Mouse (Mus musculus) limb, embryonic 15.5 days (tissue): ENCODE measurements around the gene Snx1. TPM values are rescaled to one million over a fixed set of nuclear protein-coding genes. Genes with fewer than 3 reads are reported as not detected.

Experiments
- ATAC-seq: fragments of 200-750 bp; cut with Nextera tagmentation; 2 replicates; pipeline ENCODE4 v1.8.0; 2017; ENCODE audit warnings: low read depth, moderate TSS enrichment; ENCODE audit not compliant: insufficient number of reproducible peaks, low FRiP score, low TSS enrichment
- H3K27ac ChIP-seq: fragments of 300-500 bp; sonication (generic); 2 replicates; pipeline ENCODE4 v1.5.1; 2015; ENCODE audit warnings: moderate library complexity, mild to moderate bottlenecking, inconsistent platforms
- H3K27me3 ChIP-seq: fragments of 300-500 bp; sonication (generic); 2 replicates; pipeline ENCODE4 v1.6.1; 2015; ENCODE audit warnings: inconsistent platforms
- H3K36me3 ChIP-seq: fragments of 300-500 bp; sonication (generic); 2 replicates; pipeline ENCODE4 v1.6.1; 2015; ENCODE audit warnings: inconsistent platforms
- H3K4me1 ChIP-seq: fragments of 300-500 bp; sonication (generic); 2 replicates; pipeline ENCODE4 v1.6.1; 2015; ENCODE audit warnings: inconsistent platforms
- H3K4me2 ChIP-seq: fragments of 300-500 bp; sonication (generic); 2 replicates; pipeline ENCODE4 v1.6.1; 2015; ENCODE audit warnings: mild to moderate bottlenecking, inconsistent platforms
- H3K4me3 ChIP-seq: fragments of 300-500 bp; sonication (generic); 2 replicates; pipeline ENCODE4 v1.5.1; 2015; ENCODE audit warnings: mild to moderate bottlenecking, inconsistent platforms
- H3K9ac ChIP-seq: fragments of 300-500 bp; sonication (generic); 2 replicates; pipeline ENCODE4 v1.6.1; 2015; ENCODE audit warnings: inconsistent platforms
- H3K9me3 ChIP-seq: fragments of 300-500 bp; sonication (generic); 2 replicates; pipeline ENCODE4 v1.6.1; 2016; ENCODE audit warnings: inconsistent platforms
- WGBS: fragments of 180-500 bp; shearing (Covaris S2); methylation state at CpG from one replicate; pipeline ENCODE4 v1.1.7; 2015; 5-methylcytosine and 5-hydroxymethylcytosine counted together
- polyA plus RNA-seq: library from polyadenylated mRNA; unstranded; fragments of >200 nt; fragmentation: Nextera tagmentation; extraction: Ambion mirVana; gene quantifications from 2 replicates; pipeline ENCODE4 v1.2.1, GENCODE M21; 2015

The Snx1 gene
- 115 and 128 TPM in 2 replicates for polyA plus RNA-seq

DNA sequence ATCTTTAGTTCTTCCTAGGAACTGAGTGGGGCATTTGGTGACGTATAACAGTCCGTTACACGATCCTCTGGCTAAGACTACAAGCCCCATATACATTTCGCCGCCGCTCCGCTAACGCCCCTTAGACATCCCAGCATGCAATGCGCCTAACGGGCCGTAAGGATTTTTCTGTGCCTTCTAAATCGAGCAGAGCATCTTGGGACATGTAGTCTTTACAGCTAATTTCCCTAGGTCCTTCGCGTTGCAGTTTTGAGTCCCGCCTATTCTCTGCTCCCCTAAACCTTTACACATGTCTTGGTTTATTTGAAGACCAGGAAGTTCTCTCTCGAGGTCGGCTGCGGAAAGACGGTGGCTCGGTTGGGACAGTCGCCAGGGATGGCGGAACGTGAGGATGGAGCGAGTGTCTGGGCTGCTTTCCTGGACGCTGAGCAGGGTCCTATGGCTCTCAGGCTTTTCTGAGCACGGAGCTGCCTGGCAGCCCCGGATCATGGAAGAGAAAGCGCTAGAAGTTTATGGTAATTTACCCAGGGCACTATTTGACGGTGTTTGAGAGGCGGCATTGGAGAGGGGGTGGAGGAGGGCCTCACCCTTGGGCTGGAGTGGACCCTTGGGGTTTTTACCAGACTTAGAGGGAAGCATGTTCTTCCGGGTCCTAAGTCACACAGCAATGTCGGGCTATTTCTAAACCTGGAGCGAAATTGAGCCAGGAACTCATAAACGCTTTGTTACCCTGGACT, at the start of gene Snx1, which contains the start of gene Ciao2a:
TSS of gene Snx1 (minus strand) at position 132 of the 737 bp plus-strand sequence.
TSS of gene Ciao2a (plus strand) at position 156 of the 737 bp plus-strand sequence.
- peak within 1 kb of the TSS; percentile 66 for H3K4me2 ChIP-seq
- H3K4me1 ChIP-seq: peaks cover 27% of the 10 kb centered on the region
- H3K27ac ChIP-seq: peak within 1 kb of the TSS; percentile 85
- H3K9me3 ChIP-seq: no peaks in the 10 kb centered on the region
- under 1% methylated on average over 34 of the region's 34 CpGs for WGBS
- H3K36me3 ChIP-seq: peaks cover 7% of the 10 kb centered on the region; the same call in 1 of the 2 replicates
- peak within 1 kb of the TSS; percentile 72 for H3K9ac ChIP-seq
- peak within 1 kb of the TSS; percentile 77 for H3K4me3 ChIP-seq
- H3K27me3 ChIP-seq: no peaks in the 10 kb centered on the region
- peak; percentile 83 for ATAC-seq

DNA sequence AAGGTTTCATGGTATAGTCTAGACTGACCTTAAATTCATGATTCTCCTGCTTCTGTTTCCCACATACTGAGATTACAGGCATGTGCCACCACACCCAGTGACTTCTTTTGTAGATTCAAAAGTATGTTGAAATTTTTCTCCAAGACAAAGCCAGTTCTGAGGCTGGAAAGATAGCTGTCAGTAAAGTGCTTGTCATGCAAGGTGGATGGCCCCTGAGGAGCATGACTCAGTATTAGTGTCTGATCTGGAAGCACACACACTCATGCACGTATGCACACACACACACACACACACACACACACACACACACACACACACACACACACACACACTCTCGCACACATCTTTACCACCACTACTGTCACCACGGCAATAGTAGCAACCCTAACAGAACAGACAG, 48.6 kb upstream of the Snx1 start:
- Histone ChIP-seq H3K27ac (no peak overlapping the region), H3K4me3 (no peak overlapping the region), H3K9me3 (no peaks in the 10 kb centered on the region), H3K4me2 (no peak overlapping the region), H3K4me1 (no peaks in the 10 kb centered on the region), H3K9ac (no peak overlapping the region), H3K27me3 (no peaks in the 10 kb centered on the region), H3K36me3 (no peaks in the 10 kb centered on the region)
- 92% methylated on average over 3 of the region's 3 CpGs for WGBS
- no peak for ATAC-seq

DNA sequence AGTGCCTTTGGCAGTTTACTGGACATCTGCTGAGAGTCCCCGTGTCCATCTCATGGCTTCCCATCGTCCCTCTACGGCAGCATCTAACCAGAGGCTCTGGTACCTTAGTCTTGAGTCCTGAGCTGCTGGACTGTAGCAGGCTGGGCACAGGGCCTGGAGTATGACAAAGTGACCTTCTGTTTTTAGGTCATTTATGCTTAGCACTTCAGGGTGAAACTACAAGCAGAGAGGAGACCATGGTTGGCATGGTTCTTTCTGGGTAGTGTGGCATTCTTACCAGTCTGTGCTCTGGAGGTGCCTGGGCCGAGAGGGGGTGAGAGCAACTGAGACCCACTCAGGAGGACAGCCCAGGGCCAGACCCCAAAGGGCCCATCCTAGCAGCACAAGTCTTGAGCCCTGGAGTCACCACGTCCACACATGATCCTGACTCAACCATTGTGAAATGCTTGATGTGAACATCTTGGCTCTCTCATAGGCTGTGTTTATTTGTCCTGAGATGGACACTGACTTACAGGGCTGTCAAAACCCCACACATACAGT, 47.0 kb upstream of the Snx1 start:
- Histone ChIP-seq H3K9me3 (no peaks in the 10 kb centered on the region), H3K27ac (no peak overlapping the region), H3K4me3 (no peak overlapping the region), H3K4me2 (no peak overlapping the region), H3K36me3 (no peaks in the 10 kb centered on the region), H3K27me3 (no peaks in the 10 kb centered on the region), H3K9ac (no peak overlapping the region), H3K4me1 (no peaks in the 10 kb centered on the region; the same call in 1 of the 2 replicates)
- ATAC-seq: no peak
- WGBS: 97% methylated on average over 5 of the region's 5 CpGs

DNA sequence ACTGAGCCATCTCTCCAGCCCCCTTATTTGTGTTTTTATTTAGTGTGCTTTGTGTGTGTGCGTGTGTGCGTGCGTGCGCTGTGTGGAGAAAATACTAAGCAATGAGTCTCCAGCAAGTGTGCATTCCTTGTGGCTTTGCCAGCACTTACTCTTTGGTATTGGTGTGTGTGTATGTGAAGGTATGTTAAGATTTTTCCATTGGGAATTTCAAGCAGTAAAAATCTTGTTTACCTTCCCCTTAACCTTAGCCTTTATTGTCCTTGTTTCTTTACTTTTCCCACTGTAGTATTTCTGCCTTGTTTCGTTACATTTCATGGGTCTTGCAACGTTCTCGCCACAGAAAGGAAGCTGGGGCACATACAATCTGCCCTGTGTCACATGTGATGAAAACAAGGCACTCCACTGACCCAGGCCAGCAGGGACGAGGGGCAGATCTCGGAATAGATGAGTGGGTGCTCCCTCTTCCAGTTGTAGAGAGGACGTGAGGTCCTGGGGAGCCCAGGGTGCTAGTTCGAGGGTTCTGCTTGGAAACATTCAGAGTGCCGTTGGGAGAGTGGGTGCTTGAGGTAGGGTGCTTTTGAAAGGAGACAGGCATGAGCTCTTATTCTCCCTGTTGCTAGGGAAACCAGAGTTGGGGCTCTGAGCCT, 45.0 kb upstream of the Snx1 start:
- Histone ChIP-seq H3K4me3 (no peak overlapping the region), H3K4me2 (no peak overlapping the region), H3K36me3 (no peaks in the 10 kb centered on the region), H3K9me3 (no peaks in the 10 kb centered on the region), H3K4me1 (no peaks in the 10 kb centered on the region; the same call in 1 of the 2 replicates), H3K27ac (no peak overlapping the region), H3K9ac (no peak overlapping the region), H3K27me3 (no peaks in the 10 kb centered on the region)
- ATAC-seq: no peak
- 72% methylated on average over 12 of the region's 12 CpGs for WGBS

DNA sequence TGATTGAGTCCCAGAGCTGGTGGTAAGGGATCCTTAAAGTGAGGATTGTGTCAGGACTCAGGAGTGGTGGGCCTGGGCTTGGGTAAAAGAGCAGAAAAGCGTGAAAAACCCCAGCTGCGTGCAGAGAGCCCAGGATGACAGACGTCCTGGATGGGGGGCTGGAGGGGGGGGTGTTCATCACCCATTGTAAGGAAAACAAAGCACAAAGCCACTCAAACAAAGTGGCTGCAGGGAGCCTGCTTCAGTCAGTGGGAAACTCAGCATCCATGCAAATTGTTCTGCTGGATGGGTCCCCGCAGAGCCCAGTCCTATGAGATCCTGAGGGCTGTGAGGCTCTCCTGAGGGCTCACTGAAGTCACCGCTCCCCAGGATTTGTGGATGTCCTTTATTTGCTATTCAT, 44.1 kb upstream of the Snx1 start:
- WGBS: 57% methylated on average over 5 of the region's 5 CpGs
- Histone ChIP-seq H3K4me1 (no peaks in the 10 kb centered on the region; the same call in 1 of the 2 replicates), H3K9ac (no peak overlapping the region), H3K9me3 (no peaks in the 10 kb centered on the region), H3K36me3 (no peaks in the 10 kb centered on the region), H3K27ac (no peak overlapping the region), H3K4me3 (no peak overlapping the region), H3K4me2 (no peak overlapping the region), H3K27me3 (no peaks in the 10 kb centered on the region)
- ATAC-seq: no peak

DNA sequence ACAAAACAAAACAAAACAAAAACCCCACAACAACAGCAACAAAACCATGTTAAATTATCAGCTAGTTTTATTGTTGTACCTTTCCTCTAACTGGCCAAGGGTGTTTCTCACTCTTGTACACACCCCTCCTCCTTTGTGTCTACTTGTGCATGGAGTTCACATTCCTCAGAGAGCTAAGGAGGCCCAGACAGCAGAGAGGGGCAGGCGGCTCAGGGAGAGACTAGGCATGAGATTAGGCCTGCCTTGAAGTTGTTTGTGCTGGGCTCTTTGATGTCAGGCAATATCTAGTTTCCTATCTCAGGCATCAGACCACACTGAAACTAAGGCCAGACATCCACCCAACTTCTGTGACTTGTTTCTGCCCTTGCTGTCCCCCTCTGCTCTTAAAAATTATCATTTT, 41.8 kb upstream of the Snx1 start:
- 27% methylated on average over 1 of the region's 1 CpGs for WGBS
- Histone ChIP-seq H3K36me3 (no peaks in the 10 kb centered on the region), H3K27me3 (no peaks in the 10 kb centered on the region), H3K9ac (no peak overlapping the region), H3K27ac (no peak overlapping the region), H3K4me3 (no peak overlapping the region), H3K4me2 (no peak overlapping the region), H3K9me3 (no peaks in the 10 kb centered on the region), H3K4me1 (no peaks in the 10 kb centered on the region; the same call in 1 of the 2 replicates)
- no peak for ATAC-seq

DNA sequence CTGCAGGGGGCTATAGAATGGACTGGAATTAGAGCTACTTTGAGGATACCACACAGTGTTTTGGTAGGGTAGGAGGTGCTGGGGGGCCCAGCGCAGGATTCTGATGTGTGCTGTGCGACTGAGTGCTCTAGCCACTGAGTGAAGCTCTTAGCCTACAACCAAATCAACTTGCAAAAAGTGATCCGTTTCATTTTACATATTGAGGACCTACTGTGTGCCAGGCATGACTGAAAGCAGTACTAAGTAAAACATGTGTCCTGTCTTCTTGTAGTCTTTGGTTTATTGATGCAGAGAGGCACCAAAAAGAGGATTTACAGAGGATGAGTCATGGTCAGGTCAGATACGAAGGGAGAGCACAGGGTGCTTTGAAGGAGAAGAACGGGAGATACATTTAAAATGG, 40.8 kb upstream of the Snx1 start:
- 84% methylated on average over 5 of the region's 5 CpGs for WGBS
- Histone ChIP-seq H3K27me3 (no peaks in the 10 kb centered on the region), H3K9me3 (no peaks in the 10 kb centered on the region), H3K9ac (no peak overlapping the region), H3K4me2 (no peak overlapping the region), H3K4me3 (no peak overlapping the region), H3K27ac (no peak overlapping the region), H3K4me1 (no peaks in the 10 kb centered on the region; the same call in 1 of the 2 replicates), H3K36me3 (no peaks in the 10 kb centered on the region)
- no peak for ATAC-seq

DNA sequence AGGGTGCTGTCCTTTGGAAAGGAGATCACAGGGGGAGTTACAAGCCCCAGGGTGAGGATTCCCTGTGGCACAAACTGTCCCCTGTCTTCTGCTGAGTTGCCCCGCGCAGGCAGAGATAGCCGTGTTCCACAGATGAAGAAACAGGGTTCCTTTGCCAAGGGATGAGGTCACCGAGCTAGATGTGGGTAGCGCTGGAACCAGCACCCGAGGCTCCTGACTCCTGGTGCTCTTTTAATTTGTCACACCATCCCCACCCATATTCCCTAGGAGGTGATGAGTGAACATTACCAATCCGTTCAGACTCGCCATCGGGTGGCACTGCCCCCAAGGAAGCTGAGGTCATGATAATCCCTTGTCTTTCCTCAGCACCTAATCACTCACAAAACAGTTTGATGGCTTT, 36.6 kb upstream of the Snx1 start:
- no peak overlapping the region for H3K27ac ChIP-seq
- no peak for ATAC-seq
- H3K36me3 ChIP-seq: no peaks in the 10 kb centered on the region
- 77% methylated on average over 9 of the region's 9 CpGs for WGBS
- H3K9me3 ChIP-seq: no peaks in the 10 kb centered on the region
- H3K4me3 ChIP-seq: no peak overlapping the region
- H3K4me1 ChIP-seq: peaks cover 6% of the 10 kb centered on the region; the same call in 1 of the 2 replicates
- no peak overlapping the region for H3K9ac ChIP-seq
- no peak overlapping the region for H3K4me2 ChIP-seq
- peaks cover 16% of the 10 kb centered on the region for H3K27me3 ChIP-seq

DNA sequence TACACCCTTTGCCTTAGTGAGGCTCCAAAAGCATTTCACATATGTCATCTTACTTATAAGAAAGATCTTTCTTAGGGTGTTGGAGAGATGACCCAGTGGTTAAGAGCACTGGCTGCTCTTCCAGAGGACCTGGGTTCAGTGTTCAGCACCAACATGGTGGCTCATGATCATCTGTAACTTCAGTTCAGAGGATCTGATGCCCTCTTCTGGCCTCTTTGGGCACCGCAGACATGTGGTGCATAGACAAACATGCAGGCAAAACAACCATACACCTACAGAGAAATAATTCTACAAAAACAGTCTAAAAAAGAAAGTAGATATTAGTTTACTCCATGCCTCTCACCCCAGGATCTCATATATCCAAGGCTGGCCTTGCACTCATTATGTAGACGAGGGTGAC, 33.8 kb upstream of the Snx1 start:
- Histone ChIP-seq H3K9me3 (no peaks in the 10 kb centered on the region), H3K27ac (no peak overlapping the region), H3K4me2 (no peak overlapping the region), H3K36me3 (no peaks in the 10 kb centered on the region), H3K4me3 (no peak overlapping the region), H3K4me1 (peaks cover 10% of the 10 kb centered on the region; the same call in 1 of the 2 replicates), H3K9ac (no peak overlapping the region), H3K27me3 (peaks cover 32% of the 10 kb centered on the region)
- 96% methylated on average over 2 of the region's 2 CpGs for WGBS
- no peak for ATAC-seq

DNA sequence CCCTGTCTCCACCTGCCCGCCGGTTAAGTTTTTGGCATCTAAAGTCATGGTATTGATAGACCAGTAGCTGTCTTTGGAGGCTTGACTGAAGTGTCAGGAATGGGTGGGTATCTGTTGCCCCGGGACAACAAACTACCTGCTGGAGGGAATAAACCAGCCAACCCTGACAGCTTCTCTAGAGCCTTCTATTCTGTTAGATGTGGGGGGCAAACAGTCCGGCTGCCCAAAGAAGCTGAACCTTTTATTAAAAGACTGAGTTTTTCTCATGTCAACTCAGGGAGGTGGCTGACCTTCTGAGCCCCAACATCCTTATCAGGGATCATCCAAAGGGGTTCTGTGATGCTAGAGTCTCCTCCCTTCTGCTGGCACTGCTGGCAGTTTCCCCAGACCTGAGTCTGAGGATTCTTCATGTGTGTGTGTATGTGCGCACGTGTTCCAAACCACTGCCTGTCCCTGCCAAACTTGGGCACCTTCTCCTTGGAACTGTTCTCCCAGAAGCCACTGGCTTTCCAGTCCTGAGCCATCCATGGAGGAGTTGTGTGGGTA, 32.6 kb upstream of the Snx1 start:
- Histone ChIP-seq H3K4me3 (no peak overlapping the region), H3K4me1 (peaks cover 10% of the 10 kb centered on the region; the same call in 1 of the 2 replicates), H3K36me3 (no peaks in the 10 kb centered on the region), H3K27me3 (peaks cover 32% of the 10 kb centered on the region), H3K27ac (no peak overlapping the region), H3K4me2 (no peak overlapping the region), H3K9me3 (no peaks in the 10 kb centered on the region), H3K9ac (no peak overlapping the region)
- 83% methylated on average over 6 of the region's 6 CpGs for WGBS
- ATAC-seq: no peak

DNA sequence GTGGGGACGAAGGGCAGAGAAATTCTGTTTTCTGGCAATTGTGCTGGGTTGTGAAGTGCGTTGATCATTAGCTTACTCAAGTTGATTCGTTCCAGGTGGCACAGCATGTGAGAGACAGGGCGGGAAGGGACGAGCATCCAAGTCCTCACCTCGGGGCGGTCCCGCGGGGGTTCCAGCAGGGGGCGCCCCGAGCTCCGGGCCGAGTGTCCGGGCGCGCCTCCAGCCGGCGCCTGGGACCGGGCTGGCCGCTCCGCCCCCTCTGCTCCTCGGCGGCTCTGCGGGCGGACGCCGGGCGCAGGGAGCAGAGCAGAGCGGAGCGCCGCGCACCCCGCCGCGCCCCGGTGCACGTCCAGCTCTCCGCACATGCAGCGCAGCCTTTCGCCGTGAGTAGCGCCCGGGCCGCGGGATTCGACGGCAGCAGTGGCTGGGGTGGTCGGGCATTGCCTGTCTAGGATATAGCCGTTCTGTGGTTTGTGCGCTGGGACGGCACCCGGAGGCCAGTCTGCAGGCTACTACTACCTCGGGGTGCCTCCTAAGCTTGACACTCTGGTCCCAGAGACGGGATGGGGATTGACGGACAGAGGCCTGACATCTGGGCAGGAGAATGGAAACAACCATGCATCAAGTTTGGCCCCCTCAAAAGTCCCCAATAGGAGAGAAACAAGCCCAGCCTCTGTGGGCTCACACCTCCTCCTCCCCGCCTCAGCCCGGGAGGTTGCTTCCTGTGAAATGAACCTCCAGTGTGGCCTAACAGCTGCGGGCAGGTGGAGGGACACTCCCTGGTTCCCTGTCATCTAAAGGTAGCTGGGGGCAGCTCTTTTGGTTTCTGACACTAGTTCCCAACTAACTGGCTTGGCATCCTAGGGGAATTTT, 31.8 kb upstream of the Snx1 start, which contains the start of gene Dapk2:
TSS of gene Dapk2 (plus strand) at position 266 of the 873 bp plus-strand sequence.
- peak within 1 kb of the TSS; percentile 23; the same call in 1 of the 2 replicates for H3K9ac ChIP-seq
- no peaks in the 10 kb centered on the region for H3K9me3 ChIP-seq
- ATAC-seq: peak; percentile 26; the same call in 1 of the 2 replicates
- H3K4me1 ChIP-seq: peaks cover 10% of the 10 kb centered on the region; the same call in 1 of the 2 replicates
- H3K27ac ChIP-seq: no peak within 1 kb of the TSS
- H3K4me2 ChIP-seq: peak within 1 kb of the TSS; percentile 81
- under 1% methylated on average over 55 of the region's 58 CpGs for WGBS
- H3K4me3 ChIP-seq: peak within 1 kb of the TSS; percentile 44
- H3K27me3 ChIP-seq: peaks cover 32% of the 10 kb centered on the region
- no peaks in the 10 kb centered on the region for H3K36me3 ChIP-seq
